Mouse (Mus musculus) brain, embryonic 14.5 days (tissue): ENCODE measurements around the gene Ctnnd2.

Source experiments
- CTCF ChIP-seq: fragments of 200-500 bp; IDR thresholded peaks from 2 replicates; pipeline ENCODE4 v1.5.1; 2012; ENCODE audit warnings: inconsistent platforms, mild to moderate bottlenecking, moderate library complexity, borderline replicate concordance; ENCODE audit not compliant: insufficient read depth, insufficient read length; ENCODE audit errors: extremely low read depth
- POLR2A ChIP-seq: fragments of 200-500 bp; IDR thresholded peaks from 2 replicates; pipeline ENCODE4 v1.6.1; 2012; ENCODE audit warnings: mild to moderate bottlenecking, inconsistent platforms, borderline replicate concordance; ENCODE audit not compliant: poor library complexity, insufficient read depth, insufficient read length, severe bottlenecking; ENCODE audit errors: extremely low read depth

DNA sequence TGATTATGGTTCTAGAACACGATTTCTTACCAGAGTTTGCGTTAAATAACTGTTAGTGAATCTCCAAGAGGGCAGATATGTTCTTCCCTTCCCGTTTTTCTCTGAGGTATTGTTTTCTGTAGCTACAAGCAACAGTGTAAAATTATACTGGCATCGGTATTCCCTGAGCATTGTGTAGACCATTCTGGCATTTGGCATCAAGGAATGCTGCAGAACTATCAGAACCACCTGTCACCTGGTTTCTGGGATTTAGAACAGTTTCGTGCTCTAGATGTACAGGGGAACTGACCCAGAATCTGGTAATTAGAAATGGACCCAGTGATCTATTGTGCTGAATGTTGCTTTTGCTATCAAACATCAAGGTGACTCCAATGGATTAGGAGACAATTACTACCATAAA is 250.8 kb downstream of the Ctnnd2 start:
- TF ChIP-seq CTCF (no peak), POLR2A (no peak)
